Mouse (Mus musculus) MN1 (cell line): Measurements from ENCODE around the gene Clec2g.
"Not testable (repeated sequence)": the region's sequence is repeated elsewhere in the genome, so short reads cannot be mapped to it uniquely, and the experiment has no call there.

Source experiments
- DNase-seq: peaks from one replicate; pipeline ENCODE4 v3.0.0-alpha.2; 2016; ENCODE audit warnings: low spot score

Clec2g gene

DNA sequence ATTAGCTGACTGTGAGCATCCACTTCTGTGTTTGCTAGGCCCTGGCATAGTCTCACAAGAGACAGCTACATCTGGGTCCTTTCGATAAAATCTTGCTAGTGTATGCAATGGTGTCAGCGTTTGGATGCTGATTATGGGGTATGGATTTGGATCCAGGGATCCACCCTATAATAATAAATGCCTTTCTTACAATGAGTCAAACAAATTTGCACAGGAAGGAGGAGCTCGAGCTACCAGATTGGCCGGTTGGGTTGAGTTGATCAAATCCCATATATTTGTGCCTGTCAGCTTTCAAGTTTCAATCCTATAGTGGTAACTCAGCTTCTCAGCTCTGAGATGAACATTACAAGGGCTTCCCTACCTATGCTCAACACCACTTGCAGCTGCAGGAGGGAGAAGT lies at the start of gene Clec2g:
Clec2g (plus strand) TSS at position 301 of the 400 bp plus-strand sequence.
- DNase-seq, result not testable (repeated sequence)

DNA sequence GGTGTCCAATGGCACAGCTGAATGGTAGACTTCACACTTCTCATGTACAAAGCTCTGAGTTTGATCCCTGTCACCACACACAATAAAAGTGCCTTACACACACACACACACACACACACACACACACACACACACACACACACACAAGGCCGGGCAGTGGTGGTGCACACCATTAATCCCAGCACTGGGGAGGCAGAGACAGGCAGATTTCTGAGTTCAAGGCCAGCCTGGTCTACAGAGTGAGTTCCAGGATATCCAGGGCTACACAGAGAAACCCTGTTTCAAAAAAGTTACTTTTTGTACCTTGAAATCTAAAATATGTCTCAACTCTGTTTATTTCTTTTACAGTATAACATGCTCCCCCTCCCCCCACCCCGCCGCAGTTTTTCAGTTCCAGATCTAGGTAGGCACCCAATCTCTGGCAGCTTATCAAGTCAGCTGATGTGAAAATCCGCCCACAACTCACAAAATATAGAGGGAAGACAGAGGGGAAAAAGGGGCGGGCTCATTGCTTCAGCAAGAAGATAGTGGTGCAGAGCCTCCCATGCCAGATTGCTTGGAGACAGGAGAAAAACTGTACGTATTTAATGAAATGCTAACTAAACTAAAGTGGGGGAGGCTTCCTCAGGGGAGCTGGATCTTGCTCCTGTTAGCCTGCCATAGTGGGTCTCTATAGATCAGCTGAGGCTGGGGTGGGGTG lies 46.9 kb upstream of the Clec2g start, which contains the start of gene Clec2i:
Clec2i (plus strand) TSS at position 498 of the 700 bp plus-strand sequence.
- not testable (repeated sequence) for DNase-seq

DNA sequence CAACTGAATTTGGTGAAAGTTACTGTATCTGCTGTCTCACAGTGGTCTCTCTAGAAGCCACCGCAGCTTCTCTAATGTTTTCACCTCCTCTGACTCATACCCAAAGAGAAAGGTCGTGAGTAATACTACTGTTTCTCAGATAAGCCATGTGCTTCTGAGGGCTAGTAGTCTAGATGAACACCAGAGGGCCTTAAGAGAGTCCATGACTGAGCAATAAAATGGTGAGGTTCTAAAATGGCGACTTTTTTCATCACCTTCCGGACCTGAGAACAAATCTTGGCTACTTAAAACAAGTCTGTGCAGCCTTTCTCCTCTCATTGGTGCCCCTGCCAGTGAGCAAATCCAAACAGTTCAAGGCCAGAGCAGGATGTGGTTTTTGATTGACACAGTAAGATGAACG lies 45.3 kb upstream of the Clec2g start:
- DNase-seq, result no peak

DNA sequence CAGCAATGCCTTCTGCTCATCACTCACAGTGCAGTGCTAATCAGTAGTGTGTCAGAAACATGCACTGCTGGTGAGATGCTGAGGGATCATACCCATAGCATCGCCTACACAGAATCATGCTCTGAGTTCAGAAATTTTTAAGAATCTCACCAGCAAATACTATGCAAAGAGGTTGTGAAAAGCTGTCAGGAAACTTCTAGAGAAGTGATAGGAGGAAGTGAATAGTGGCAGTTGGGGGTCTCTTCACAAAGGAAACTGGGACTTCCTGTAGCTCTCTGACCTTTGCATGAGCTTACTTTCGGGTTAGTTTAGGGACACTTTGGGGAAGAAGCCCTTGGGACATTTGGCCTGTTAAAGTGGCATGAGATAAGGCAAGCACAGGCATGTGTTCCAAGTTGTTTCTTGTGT lies 43.2 kb upstream of the Clec2g start, which contains the start of gene BC035044:
BC035044 (minus strand) TSS at position 179 of the 408 bp plus-strand sequence.
- DNase-seq, result no peak

DNA sequence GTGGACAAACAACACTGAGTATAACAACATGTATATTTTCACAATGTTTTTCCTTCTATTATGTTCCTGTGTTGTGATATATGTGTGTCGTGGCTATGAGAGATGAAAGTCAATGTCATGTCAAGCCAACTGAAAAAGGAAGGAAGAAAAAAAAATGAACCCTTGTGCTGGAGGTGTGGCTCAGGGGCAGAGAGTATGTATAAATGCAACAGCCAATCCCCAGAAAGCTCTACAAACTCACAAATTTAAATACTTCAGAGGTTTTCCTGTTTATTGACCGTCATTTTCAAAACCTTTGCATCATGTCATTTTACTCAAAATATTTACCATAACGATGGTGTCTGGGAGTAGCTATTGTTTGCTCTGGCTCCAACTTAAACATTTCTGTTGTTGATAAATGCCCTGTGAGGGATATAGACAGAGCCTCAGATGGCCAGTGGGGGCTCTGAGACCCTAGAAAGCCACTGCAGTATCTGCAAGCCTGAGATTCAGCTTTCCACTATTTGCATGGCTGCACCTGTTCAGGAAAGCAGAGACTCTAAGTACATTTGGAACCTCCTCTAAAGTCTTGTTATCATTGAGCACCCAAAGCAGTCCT lies 38.7 kb upstream of the Clec2g start:
- no peak for DNase-seq

- DNase-seq, result no peak
Measured at GRCm38 (mm10) chr6:128900044-128900443, 34.1 kb upstream of the Clec2g start.

GRCm38 (mm10) chr6:128900796-128901552 lies 33.2 kb upstream of the Clec2g start:
- not testable (repeated sequence) for DNase-seq

DNA sequence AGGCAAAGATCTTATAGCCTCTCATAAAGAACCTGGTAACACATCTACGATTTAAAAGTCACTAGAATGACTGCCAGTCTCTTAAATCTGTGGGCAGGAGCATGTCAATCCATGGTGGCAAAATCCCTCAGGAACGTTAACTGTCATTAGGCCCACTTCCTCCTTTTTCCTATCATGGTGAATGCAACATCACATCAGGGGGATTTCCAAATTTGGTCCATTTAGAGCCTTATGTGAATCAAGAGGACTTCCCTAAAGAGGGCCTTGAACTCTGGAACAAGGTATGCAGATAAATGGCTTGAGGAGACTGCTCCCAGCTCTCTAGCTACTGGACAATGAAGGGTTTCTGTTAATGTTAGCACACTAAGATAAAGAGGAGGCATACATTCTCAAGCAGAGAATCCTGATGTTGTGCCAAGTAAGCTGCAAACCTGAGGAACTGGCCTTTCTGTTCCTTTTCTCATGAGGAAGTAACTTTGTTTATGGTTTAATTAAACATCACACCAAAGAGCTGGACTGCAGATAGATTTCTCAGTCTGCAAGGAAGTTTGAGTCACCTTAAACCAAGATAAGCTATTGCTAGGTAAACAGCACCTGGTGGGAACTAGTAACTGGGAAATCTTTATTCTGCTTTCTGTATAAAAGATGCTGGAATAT lies 20.5 kb upstream of the Clec2g start:
- DNase-seq, result no peak

GRCm38 (mm10) chr6:128917322-128917721 lies 16.9 kb upstream of the Clec2g start:
- no peak for DNase-seq

DNA sequence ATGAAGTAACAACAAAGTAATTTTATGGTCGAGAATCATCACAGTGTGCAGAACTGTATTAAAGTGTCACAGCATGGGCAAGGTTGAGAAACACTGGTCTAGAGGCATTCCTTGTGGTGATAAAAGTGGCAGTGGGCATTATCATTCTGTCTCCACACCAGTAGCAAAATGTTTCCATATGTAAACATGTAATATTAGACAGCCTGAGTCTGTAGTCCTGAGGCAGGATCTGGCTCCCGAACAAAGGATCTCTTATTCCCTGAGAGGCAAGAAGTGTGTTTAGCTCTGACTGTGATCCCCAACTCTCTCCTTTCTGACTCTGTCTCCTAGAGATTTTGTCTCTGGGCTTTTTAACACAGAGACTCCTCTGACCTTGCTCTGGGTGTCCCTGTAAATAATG lies 1.1 kb upstream of the Clec2g start:
- DNase-seq, result no peak

DNA sequence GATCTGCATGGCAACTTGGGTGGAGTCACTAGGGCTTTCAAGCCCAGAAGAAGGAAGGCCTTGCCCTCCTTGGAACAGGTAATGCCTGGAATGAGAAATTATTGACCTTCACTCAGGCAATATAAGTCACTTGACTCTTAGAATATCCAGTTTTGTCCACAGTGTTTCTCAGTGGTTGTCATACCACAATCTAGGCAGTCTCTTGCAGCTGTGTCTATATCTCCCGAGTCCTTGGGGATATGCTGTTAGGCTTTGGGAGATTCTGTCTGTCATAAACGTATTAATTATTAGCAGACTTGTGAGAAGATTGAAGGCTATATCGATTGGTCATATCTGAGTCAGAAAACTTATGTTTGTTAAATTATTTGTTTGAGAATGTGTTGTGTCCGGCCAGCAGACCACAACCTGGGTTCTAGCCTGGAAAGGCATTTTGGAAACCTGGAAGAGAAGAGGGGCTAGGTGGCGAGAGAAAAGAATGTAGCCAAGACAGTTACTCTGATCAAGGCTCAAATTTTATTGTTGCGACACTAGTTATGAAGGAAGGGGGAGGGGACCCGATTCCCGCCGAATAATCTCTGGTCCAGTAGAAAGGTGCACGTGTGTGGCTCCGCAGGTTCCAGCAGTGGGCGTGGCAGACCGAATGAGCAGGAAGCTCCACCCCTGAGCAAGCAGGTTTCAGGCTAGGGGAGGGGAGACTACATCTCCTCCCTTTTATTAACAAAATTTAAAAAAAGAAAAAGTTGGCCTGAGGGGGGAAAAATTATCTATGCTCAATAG lies 1.9 kb downstream of the Clec2g start:
- DNase-seq, result not testable (repeated sequence)

- DNase-seq, result no peak
Measured at GRCm38 (mm10) chr6:128941646-128942421, 7.7 kb downstream of the Clec2g start.

DNA sequence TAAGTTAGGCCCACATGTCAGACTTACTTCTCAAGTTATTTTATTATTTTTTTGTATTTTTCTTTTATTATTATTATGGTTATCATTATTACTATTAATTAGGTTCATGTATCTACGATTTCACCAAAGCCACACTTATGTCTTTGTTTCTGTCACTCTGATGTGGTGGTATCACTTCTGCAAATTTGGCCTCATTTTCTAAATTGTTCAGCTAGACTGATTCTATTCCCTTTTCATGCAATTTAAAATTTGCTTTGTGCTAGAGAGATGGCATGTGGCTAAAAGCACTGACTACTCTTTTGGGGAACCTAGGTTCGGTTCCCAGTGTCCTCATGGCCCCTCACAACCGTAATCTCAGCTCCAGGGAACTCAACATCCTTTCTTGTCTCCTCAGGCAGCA lies 11.4 kb downstream of the Clec2g start:
- DNase-seq, result no peak

DNA sequence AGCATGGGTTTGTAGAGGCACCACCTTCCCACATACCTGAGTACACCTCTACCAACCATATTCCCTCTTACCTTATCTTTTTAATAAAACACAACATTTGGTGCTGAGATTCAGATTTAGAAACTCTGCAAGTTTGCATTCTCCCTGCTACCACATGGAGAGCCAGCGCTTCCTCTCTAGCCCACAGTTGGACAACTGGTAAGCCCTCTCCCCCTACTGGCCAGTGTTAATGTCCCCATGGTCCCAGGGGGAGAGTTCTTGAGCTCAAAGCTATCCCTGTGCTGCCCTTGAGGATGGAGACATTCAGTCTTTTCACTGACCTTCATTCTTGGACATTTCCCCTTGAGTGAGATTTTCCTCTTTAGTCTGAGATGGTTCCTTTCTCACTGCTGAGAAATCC lies 26.9 kb downstream of the Clec2g start:
- DNase-seq, result no peak

DNA sequence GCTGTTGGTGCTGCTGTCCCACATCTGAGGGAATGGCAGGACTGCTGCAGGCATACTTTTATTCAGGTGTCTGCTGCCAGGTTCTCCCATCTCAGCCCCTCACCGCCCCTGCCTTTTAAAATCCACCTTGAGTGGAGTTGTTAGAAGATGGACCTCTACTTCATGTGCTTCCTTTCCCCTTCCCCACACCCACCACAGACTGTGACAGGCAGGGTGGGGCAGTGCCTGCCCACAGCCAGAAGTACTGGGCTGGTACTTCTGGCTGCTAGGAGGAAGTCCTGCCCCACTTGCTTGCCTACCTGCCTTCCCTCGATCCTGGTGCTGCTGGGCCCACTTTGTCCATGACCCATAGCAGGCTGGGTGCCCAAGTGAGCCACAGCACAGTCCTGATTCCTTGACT lies 27.9 kb downstream of the Clec2g start:
- not testable (repeated sequence) for DNase-seq

DNA sequence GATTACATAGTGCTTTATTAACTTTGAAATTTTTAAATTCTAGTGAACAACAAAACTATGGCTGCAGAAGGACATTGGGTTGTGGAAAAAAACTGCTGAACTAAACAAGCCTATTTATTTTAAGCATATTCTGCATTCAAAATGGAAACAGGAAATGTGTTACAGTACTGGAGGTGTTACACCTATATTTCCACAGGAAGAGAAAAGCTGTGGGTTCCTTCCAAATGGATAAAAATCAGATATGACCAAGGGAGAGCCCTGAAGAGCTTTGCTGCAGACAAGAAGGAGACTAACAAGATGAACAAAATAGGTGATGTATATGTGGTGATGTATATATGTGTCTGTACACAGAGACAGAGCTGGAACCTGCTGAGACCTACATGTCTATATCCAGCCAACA lies 30.3 kb downstream of the Clec2g start:
- no peak for DNase-seq

GRCm38 (mm10) chr6:128968463-128968862 lies 34.3 kb downstream of the Clec2g start:
- DNase-seq, result no peak

DNA sequence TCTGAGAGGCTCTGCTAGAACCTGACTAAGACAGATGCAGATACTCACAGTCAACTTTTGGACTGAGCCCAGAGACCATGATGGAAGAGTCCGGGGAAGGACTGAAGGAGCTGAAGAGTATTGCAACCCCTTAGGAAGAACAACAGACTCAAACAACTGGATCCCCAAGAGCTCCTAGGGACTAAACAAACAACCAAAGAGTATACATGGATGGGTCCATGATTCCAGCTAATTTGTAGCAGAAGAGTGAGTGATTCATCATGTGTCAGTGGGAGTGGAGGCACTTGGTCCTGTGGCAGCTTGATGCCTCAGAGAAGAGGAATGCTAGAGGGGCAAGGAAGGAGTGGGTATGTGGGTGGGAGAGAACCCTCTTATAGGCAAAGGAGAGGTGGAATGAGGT lies 35.6 kb downstream of the Clec2g start:
- DNase-seq, result no peak

DNA sequence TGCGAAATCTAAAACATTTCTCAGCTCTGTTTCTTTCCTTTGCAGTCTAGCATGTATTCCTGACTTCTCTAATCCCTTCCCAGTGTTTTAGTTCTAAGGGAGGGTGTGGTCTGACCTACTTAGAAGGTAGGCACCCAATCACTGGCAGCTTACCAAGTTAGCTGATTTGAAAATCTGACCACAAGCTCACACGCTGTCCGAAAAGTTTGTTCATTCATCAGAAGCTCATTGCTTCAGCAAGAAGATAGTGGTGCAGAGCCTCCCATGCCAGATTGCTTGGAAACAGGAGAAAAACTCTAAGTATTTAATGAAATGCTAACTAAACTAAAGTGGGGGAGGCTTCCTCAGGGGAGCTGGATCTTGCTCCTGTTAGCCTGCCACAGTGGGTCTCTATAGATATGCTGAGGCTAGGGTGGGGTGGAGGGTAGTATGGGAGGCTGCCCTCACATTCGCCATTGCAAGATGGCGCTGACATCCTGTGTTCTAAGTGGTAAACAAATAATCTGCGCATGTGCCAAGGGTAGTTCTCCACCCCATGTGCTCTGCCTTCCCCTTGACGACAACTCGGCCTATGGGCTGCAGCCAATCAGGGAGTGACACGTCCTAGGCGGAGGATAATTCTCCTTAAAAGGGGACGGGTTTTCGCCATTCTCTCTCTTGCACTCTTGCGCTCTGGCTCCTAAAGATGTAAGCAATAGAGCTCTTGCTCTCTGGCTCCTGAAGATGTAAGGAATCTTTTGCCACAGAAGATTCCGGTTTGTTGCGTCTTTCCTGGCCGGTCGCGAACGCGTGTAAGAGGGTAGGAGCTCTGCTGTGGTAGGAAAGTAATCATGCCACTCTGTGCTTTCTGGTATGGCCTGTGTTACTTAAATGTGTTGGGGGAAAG lies 36.6 kb downstream of the Clec2g start:
- not testable (repeated sequence) for DNase-seq
